Mouse (Mus musculus) intestine, embryonic 16.5 days (tissue): Measurements from ENCODE around the gene S100a3. TPM values are rescaled to one million over a fixed set of nuclear protein-coding genes. Genes with fewer than 3 reads are reported as not detected.
A peak's percentile ranks its signal among the peaks of the same experiment; 100 is the strongest.

Source experiments
- ATAC-seq: fragments of 200-750 bp; cut with Nextera tagmentation; 2 replicates; pipeline ENCODE4 v1.8.0; 2017; ENCODE audit warnings: moderate TSS enrichment, moderate library complexity
- H3K27ac ChIP-seq: fragments of 300-500 bp; sonication (generic); 2 replicates; pipeline ENCODE4 v1.5.1; 2014; ENCODE audit warnings: mild to moderate bottlenecking, low read length
- H3K27me3 ChIP-seq: fragments of 300-500 bp; sonication (generic); replicated peaks from 2 replicates; pipeline ENCODE4 v1.6.1; 2014; ENCODE audit warnings: low read length, control low read depth, mixed read lengths; ENCODE audit not compliant: control insufficient read depth, insufficient read depth
- H3K36me3 ChIP-seq: fragments of 300-500 bp; sonication (generic); 2 replicates; pipeline ENCODE4 v1.6.1; 2014; ENCODE audit warnings: low read length, control low read depth; ENCODE audit not compliant: control insufficient read depth, insufficient read depth
- H3K4me1 ChIP-seq: fragments of 300-500 bp; sonication (generic); 2 replicates; pipeline ENCODE4 v1.6.1; 2014; ENCODE audit warnings: low read length, control low read depth, mixed read lengths; ENCODE audit not compliant: control insufficient read depth, insufficient read depth
- H3K4me2 ChIP-seq: fragments of 300-500 bp; sonication (generic); 2 replicates; pipeline ENCODE4 v1.6.1; 2014; ENCODE audit warnings: low read depth, low read length, control low read depth
- H3K4me3 ChIP-seq: fragments of 300-500 bp; sonication (generic); 2 replicates; pipeline ENCODE4 v1.5.1; 2014; ENCODE audit warnings: mild to moderate bottlenecking, low read length
- H3K9ac ChIP-seq: fragments of 300-500 bp; sonication (generic); 2 replicates; pipeline ENCODE4 v1.6.1; 2014; ENCODE audit warnings: low read depth, low read length
- H3K9me3 ChIP-seq: fragments of 300-500 bp; sonication (generic); 2 replicates; pipeline ENCODE4 v1.6.1; 2016; ENCODE audit warnings: low read length, control low read depth; ENCODE audit not compliant: control insufficient read depth
- WGBS: fragments of 180-500 bp; shearing (Covaris S2); extraction: QIAGEN DNeasy Blood & Tissue Kit; methylation state at CpG from one replicate; pipeline ENCODE4 v1.1.7; 2014; 5-methylcytosine and 5-hydroxymethylcytosine counted together
- polyA plus RNA-seq: library from polyadenylated mRNA; unstranded; fragments of >200 nt; fragmentation: Nextera tagmentation; extraction: Ambion mirVana; gene quantifications from 2 replicates; pipeline ENCODE4 v1.2.1, GENCODE M21; 2015

Gene S100a3
- 0.23 and 0.29 TPM in 2 replicates for polyA plus RNA-seq

DNA sequence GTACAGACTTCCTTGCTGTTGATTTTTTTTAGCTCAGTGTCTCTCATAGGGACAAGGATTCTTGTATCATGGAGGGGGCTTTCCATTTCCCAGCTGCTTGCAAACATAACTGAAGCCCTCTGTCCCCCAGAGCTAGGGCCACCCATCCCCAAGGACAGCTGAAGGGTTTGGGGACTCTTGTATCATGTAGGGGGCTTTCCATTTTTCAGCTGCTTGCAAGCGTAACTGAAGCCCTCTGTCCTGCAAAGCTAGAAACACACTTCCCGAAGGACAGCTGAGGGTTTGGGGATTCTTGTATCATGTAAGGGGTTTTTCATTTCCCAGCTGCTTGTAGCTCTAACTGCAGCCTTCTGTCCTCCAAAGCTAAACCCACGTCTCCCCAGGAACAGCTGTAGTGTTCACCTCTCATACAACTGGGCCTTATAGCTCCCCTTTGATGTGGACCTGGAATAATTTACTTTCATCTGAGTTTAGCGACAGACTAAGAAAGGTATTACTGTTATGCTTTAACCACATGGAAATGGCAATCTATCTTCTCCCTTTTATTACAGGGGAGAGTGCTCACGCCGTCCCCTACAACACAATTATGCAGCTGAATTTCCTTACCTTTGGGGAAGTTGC, at the start of gene S100a3:
Gene S100a3, plus strand, starts transcription at position 571 of the 621 bp plus-strand sequence.
- no peak within 1 kb of the TSS for H3K27ac ChIP-seq
- H3K9me3 ChIP-seq: no peaks in the 10 kb centered on the region
- H3K4me1 ChIP-seq: no peaks in the 10 kb centered on the region
- no peak for ATAC-seq
- H3K9ac ChIP-seq: no peak within 1 kb of the TSS
- H3K27me3 ChIP-seq: no peaks in the 10 kb centered on the region
- 71% methylated on average over 6 of the region's 6 CpGs for WGBS
- H3K4me3 ChIP-seq: no peak within 1 kb of the TSS
- no peaks in the 10 kb centered on the region for H3K36me3 ChIP-seq
- no peak within 1 kb of the TSS for H3K4me2 ChIP-seq

DNA sequence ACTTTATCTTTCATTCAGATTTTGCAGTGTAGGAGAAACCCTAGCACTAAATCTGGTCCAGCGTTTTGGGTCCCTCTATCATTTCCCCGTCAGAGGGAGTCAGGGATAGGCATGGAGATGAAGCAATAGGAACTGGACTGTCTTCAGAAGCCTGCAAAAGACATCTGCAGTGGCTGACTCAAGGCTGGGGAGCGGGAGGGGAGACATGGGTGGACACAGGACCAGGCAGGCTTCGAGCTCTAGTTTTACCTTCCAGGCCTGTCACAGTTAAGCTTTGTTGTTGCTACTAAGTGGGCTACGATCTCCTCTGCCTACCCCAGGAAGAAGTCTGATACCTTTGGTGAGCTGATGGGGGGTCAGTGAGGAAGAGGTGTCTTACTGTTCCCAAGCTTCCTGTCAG, 48.1 kb upstream of the S100a3 start:
- Histone ChIP-seq H3K4me3 (no peak overlapping the region), H3K4me1 (peaks cover 21% of the 10 kb centered on the region), H3K9ac (no peak overlapping the region), H3K9me3 (no peaks in the 10 kb centered on the region), H3K27ac (no peak overlapping the region), H3K27me3 (no peaks in the 10 kb centered on the region), H3K4me2 (no peak overlapping the region), H3K36me3 (no peaks in the 10 kb centered on the region)
- no peak for ATAC-seq
- WGBS: 84% methylated on average over 5 of the region's 5 CpGs

DNA sequence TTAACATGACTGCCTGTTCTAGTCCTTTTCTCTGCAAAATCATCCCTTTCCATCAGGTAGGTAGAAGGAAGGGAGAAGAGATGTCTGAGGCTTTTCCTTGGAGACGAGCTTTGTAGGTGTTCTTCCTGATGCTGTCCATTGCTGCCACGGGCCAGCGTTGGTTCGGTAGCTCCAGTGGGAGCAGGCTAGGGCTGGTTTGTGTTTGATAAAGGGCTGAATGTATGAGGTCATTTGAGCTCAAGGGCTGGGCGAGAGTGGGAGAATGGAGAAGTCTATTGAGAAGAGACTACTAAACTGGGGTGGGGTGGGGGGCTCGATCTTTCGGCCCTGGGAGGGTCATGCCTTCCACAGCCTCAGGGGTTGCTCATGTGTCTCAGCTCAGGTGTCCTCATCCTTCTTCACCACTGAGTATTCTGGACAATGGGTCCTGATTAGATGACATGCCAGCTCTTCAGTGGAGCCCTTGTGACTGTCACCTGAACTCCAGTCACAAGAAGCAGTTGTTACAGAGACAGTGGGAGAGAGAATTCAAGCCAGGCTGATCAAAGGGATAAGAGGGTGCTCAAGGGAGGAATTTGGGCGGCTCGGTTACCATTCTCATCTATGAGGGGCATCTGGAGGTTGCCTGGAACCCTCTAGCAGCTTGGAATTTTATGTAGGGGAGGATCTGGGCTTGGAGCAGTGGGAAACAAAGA, 47.3 kb upstream of the S100a3 start:
- WGBS: 77% methylated on average over 9 of the region's 9 CpGs
- Histone ChIP-seq H3K9ac (peak overlapping the region; percentile 67), H3K27me3 (no peaks in the 10 kb centered on the region), H3K9me3 (no peaks in the 10 kb centered on the region), H3K4me1 (peaks cover 14% of the 10 kb centered on the region), H3K4me2 (no peak overlapping the region; the same call in 1 of the 2 replicates), H3K4me3 (peak overlapping the region; percentile 46), H3K27ac (no peak overlapping the region), H3K36me3 (no peaks in the 10 kb centered on the region)
- ATAC-seq: no peak

DNA sequence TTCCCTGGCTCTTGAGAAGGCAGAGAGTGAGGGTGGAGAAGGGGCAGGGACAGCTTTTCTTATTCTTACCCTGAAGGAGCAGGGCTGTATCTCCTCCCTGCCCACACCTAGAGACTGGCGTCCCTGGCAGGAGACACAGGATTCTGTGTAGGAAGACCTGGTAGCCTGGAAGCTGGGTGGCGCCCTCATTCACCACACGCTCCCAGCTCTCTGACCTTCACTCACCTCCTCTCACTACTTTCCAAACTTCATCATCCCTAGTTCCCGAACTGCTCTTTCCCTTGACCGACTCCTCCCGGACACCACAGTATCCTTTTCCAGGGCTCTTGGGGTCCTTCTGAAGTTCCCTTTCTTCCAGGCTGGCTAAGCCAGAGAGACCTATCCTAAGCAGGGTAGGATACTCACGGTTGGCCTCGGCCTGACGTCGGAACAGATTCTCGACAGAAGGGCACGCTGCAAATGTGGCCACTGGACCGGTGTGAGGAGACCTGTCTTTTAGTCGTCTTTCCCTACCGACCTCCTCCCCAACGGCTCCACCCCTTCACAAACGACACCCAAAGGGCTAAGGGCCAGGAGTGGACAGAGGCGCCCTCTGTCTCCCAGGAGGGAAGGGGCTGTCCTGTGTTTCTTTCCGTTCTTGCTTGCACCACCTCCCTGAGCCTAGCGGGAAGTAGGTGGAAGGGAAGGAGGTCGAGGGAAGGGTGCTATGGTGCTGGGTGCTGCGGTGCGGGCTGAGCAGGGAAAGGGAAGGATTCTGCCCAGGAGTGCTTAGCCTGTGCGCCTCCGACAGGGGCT, 46.4 kb upstream of the S100a3 start, which contains the start of the genes S100a1 and S100a13:
Gene S100a1, minus strand, starts transcription at position 597 of the 795 bp plus-strand sequence.
Gene S100a13, plus strand, starts transcription at position 640 of the 795 bp plus-strand sequence.
- peak within 1 kb of the TSS; percentile 92 for H3K4me2 ChIP-seq
- peak; percentile 81 for ATAC-seq
- H3K36me3 ChIP-seq: no peaks in the 10 kb centered on the region
- no peaks in the 10 kb centered on the region for H3K27me3 ChIP-seq
- peak within 1 kb of the TSS; percentile 67 for H3K9ac ChIP-seq
- peak within 1 kb of the TSS; percentile 68 for H3K27ac ChIP-seq
- H3K4me3 ChIP-seq: peak within 1 kb of the TSS; percentile 46
- H3K4me1 ChIP-seq: peaks cover 13% of the 10 kb centered on the region
- H3K9me3 ChIP-seq: no peaks in the 10 kb centered on the region
- WGBS: 2% methylated on average over 25 of the region's 25 CpGs

DNA sequence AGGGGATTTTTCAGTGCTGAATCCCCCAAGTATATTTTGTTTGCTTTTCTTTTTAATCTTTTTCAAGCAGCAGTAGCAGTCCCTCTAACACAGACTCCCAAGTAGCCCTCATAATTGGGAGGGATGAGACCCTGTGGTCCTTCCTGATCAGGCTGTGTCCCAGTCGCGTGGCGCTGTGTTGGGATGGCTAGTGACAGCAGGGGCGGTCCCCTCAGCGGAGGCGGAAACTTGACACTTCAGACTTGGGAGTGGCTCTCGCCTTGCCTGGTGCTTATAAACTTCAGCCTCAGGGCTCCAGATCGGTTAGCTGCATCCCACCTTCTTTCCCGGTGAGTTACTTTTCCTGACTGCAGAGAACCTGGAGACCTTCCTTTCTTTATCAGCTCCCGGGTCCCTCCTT, 45.7 kb upstream of the S100a3 start:
- no peaks in the 10 kb centered on the region for H3K9me3 ChIP-seq
- no peaks in the 10 kb centered on the region for H3K27me3 ChIP-seq
- peak overlapping the region; percentile 68 for H3K27ac ChIP-seq
- peaks cover 13% of the 10 kb centered on the region for H3K4me1 ChIP-seq
- H3K4me3 ChIP-seq: peak overlapping the region; percentile 46
- WGBS: 0% methylated on average over 10 of the region's 10 CpGs
- no peaks in the 10 kb centered on the region for H3K36me3 ChIP-seq
- peak overlapping the region; percentile 67 for H3K9ac ChIP-seq
- H3K4me2 ChIP-seq: peak overlapping the region; percentile 92
- ATAC-seq: peak; percentile 89

DNA sequence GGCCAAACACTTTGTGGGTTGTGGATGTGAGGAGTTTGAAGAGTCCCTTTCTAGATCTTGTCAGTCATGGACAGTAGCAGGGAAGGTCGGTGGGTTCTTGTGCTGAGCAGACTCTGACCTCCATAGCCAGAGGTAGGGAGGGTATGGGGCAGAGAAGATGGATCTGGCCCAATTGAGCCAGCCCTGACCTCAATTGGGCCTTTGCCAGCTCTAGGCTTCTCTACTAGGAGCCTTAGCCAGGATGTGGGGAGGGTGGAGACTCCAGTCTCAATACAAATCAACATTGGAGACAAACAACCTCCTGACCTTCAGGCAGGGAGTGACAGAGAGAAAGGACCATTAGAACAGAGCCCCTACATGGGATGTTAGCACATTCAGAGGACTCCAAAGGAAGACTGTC, 45.1 kb upstream of the S100a3 start:
- H3K27me3 ChIP-seq: no peaks in the 10 kb centered on the region
- WGBS: 20% methylated on average over 1 of the region's 1 CpGs
- peak overlapping the region; percentile 46 for H3K4me3 ChIP-seq
- ATAC-seq: no peak
- no peaks in the 10 kb centered on the region for H3K36me3 ChIP-seq
- no peak overlapping the region for H3K27ac ChIP-seq
- peak overlapping the region; percentile 92 for H3K4me2 ChIP-seq
- peaks cover 13% of the 10 kb centered on the region for H3K4me1 ChIP-seq
- no peaks in the 10 kb centered on the region for H3K9me3 ChIP-seq
- H3K9ac ChIP-seq: peak overlapping the region; percentile 67

DNA sequence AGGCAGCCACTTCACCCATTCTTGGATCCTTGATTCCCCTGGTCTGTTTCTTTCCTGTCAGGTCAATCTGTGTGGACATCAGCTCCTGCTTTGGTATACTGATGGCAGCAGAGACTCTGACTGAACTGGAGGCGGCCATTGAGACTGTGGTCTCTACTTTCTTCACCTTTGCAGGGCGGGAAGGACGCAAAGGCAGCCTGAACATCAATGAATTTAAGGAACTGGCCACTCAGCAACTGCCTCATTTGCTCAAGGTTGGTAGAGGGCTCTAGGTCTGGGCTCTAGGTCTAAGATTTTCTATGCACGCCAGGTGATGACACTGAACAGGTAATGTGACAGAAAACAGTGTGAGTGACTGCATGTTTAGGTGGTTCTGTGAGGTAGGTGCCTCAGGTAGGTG, 44.6 kb upstream of the S100a3 start:
- Histone ChIP-seq H3K4me2 (peak overlapping the region; percentile 92; the same call in 1 of the 2 replicates), H3K36me3 (no peaks in the 10 kb centered on the region), H3K9me3 (no peaks in the 10 kb centered on the region), H3K4me1 (peaks cover 13% of the 10 kb centered on the region), H3K27me3 (no peaks in the 10 kb centered on the region), H3K9ac (no peak overlapping the region; the same call in 1 of the 2 replicates), H3K4me3 (no peak overlapping the region), H3K27ac (no peak overlapping the region)
- 94% methylated on average over 4 of the region's 4 CpGs for WGBS
- no peak for ATAC-seq

DNA sequence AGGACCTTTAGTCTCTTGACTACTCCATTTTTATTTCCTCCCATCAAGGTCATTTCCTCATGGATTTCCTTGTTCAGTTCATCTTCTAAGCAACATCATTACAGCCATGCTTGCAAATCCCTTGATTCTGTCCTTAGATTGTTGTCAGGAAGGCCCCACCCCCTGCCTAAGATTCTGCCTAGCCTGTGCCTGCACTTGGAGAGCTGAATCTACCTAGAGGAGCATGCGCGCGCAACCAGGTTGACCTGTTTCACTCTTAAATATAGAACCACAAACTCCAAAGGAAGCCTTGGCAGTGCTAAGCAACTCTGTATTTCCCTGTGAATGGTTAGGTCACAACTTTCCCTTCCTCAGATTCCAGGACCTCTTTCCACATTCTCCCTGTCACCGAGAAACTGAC, 42.7 kb upstream of the S100a3 start:
- peaks cover 13% of the 10 kb centered on the region for H3K4me1 ChIP-seq
- WGBS: 70% methylated on average over 4 of the region's 4 CpGs
- no peaks in the 10 kb centered on the region for H3K36me3 ChIP-seq
- no peaks in the 10 kb centered on the region for H3K9me3 ChIP-seq
- no peak overlapping the region for H3K4me2 ChIP-seq
- no peaks in the 10 kb centered on the region for H3K27me3 ChIP-seq
- H3K27ac ChIP-seq: no peak overlapping the region
- H3K4me3 ChIP-seq: no peak overlapping the region
- ATAC-seq: no peak
- H3K9ac ChIP-seq: no peak overlapping the region

DNA sequence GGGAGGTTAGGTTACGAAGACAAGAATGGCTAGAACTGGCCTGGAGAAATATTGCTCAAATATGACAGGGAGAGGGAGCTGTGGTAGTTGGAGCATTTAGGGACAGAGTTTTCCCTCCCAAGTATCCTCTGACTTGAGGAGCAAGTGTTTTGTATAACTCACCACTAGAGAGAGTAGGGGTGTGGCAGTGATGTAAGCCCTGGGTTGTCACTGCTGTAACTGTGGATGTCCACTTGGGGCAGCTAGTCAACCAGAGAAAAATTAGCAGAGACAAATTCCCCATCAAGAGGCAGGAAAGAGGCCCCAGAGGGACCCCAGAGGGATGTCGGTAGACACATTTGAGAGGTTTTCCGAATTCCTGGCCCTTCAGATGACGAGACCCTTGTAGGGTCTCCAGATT, 35.0 kb upstream of the S100a3 start:
- Histone ChIP-seq H3K9ac (no peak overlapping the region), H3K27ac (no peak overlapping the region), H3K4me3 (no peak overlapping the region), H3K4me1 (peaks cover 12% of the 10 kb centered on the region), H3K36me3 (0 out of 2 replicates have a peak, but pooled peaks cover 3% of the 10 kb centered on the region), H3K9me3 (no peaks in the 10 kb centered on the region), H3K27me3 (no peaks in the 10 kb centered on the region), H3K4me2 (no peak overlapping the region)
- WGBS: 69% methylated on average over 4 of the region's 4 CpGs
- no peak for ATAC-seq
